In genomic region chr16:35678476-35678875, GRCm38 (mm10) we compare ENCODE assay signal across 24 mouse cellular contexts.
DNase-seq lines count a peak whose midpoint lies in the region; ATAC-seq and TF ChIP-seq lines count a peak whose summit lies in the region.
"Had no signal": no experiment of that assay in that cellular context is flagged by ENCODE, and none has a peak within 500 bp of the region (broad histone marks: within the 10 kb centered on the region; RNA-seq: fewer than 3 reads in every experiment).

No protein-coding gene starts in this region.

- TF ChIP-seq POLR2A in lung, adult 2 months (IDR thresholded peaks at IDR 0.05; ENCODE audit: borderline replicate concordance, extremely low read depth, low read depth, low read length), result no peak

- H3K4me3 ChIP-seq in lung, embryonic 14.5 days (ENCODE audit: low read depth, low read length), result no peak overlapping the region
- no peak overlapping the region for H3K4me3 ChIP-seq in midbrain, embryonic 14.5 days (replicated peaks; ENCODE audit: low read depth, low read length)
- no peak overlapping the region for H3K4me3 ChIP-seq in hindbrain, embryonic 12.5 days
- no peak overlapping the region for H3K4me3 ChIP-seq in lung, adult 2 months (replicated peaks; ENCODE audit: extremely low read depth, low read depth, low read length)
- H3K4me3 ChIP-seq: hindbrain, embryonic 15.5 days; intestine, embryonic 15.5 days; limb, embryonic 13.5 days; lung, embryonic 15.5 days; neural tube, embryonic 12.5 days had no signal

- peak; percentile 28 for DNase-seq in lung, embryonic 14.5 days
- DNase-seq in lung, postnatal 14 days, result no peak
- DNase-seq in R1 (ENCODE audit: low read depth, low spot score), result peak; percentile 89
- DNase-seq in embryo, embryonic 10.5 days (ENCODE audit: low spot score), result peak; percentile 18
- no peak for DNase-seq in midbrain, embryonic 14.5 days
- DNase-seq in lung, adult 2 months, result no peak
- no peak for DNase-seq in adrenal gland, adult (ENCODE audit: inconsistent age in 2 of 2, low spot score in 1 of 2)
- DNase-seq: adrenal gland, adult 2 months; B cell, adult 2 months; cerebellum, adult 9-11 months; gastrocnemius, postnatal 10 days; heart, adult 11 months; heart, postnatal 36 days; kidney, postnatal 36 days; layer of hippocampus, adult 9-11 months; right cerebral cortex, postnatal 25 days; thymus, postnatal 4 days had no signal

- WGBS in lung, embryonic 14.5 days, result 17% methylated on average over 3 of the region's 3 CpGs
- 30% methylated on average over 3 of the region's 3 CpGs for WGBS in midbrain, embryonic 14.5 days
- 44% methylated on average over 3 of the region's 3 CpGs for WGBS in hindbrain, embryonic 12.5 days
- WGBS in lung, adult 2 months, result 19% methylated on average over 3 of the region's 3 CpGs

- H3K27ac ChIP-seq in lung, embryonic 14.5 days (ENCODE audit: low read depth), result no peak overlapping the region
- H3K27ac ChIP-seq in midbrain, embryonic 14.5 days (replicated peaks; ENCODE audit: low read depth, low read length), result no peak overlapping the region
- no peak overlapping the region for H3K27ac ChIP-seq in hindbrain, embryonic 12.5 days
- H3K27ac ChIP-seq: hindbrain, embryonic 15.5 days; intestine, embryonic 15.5 days; limb, embryonic 13.5 days; lung, embryonic 15.5 days; neural tube, embryonic 12.5 days had no signal

- H3K27me3 ChIP-seq in lung, embryonic 14.5 days (ENCODE audit: insufficient read depth, low read length), result no peaks in the 10 kb centered on the region
- H3K27me3 ChIP-seq in midbrain, embryonic 14.5 days (ENCODE audit: control insufficient read depth, insufficient read depth, low read length), result no peaks in the 10 kb centered on the region
- H3K27me3 ChIP-seq in hindbrain, embryonic 12.5 days, result no peaks in the 10 kb centered on the region
- H3K27me3 ChIP-seq: hindbrain, embryonic 15.5 days; intestine, embryonic 15.5 days; limb, embryonic 13.5 days; lung, embryonic 15.5 days; neural tube, embryonic 12.5 days had no signal

- no peak overlapping the region for H3K4me2 ChIP-seq in lung, embryonic 14.5 days
- H3K4me2 ChIP-seq in midbrain, embryonic 14.5 days (ENCODE audit: low read length), result no peak overlapping the region
- H3K4me2 ChIP-seq in hindbrain, embryonic 12.5 days (replicated peaks), result no peak overlapping the region
- H3K4me2 ChIP-seq: hindbrain, embryonic 15.5 days; intestine, embryonic 15.5 days; limb, embryonic 13.5 days; lung, embryonic 15.5 days; midbrain, embryonic 11.5 days; neural tube, embryonic 12.5 days had no signal

- no peak for TF ChIP-seq CTCF in lung, embryonic 14.5 days (IDR thresholded peaks at IDR 0.05; ENCODE audit: low read depth)
- no peak for TF ChIP-seq CTCF in lung, adult 2 months (IDR thresholded peaks at IDR 0.05; ENCODE audit: insufficient read depth, low read length)

- H3K36me3 ChIP-seq in lung, embryonic 14.5 days (ENCODE audit: insufficient read depth), result no peaks in the 10 kb centered on the region
- no peaks in the 10 kb centered on the region for H3K36me3 ChIP-seq in midbrain, embryonic 14.5 days (ENCODE audit: control insufficient read depth, insufficient read depth, low read length)
- H3K36me3 ChIP-seq in hindbrain, embryonic 12.5 days, result no peaks in the 10 kb centered on the region
- H3K36me3 ChIP-seq: hindbrain, embryonic 15.5 days; intestine, embryonic 15.5 days; limb, embryonic 13.5 days; lung, embryonic 15.5 days; neural tube, embryonic 12.5 days had no signal

- ATAC-seq in lung, embryonic 14.5 days (ENCODE audit: insufficient read depth), result no peak
- no peak for ATAC-seq in midbrain, embryonic 14.5 days (ENCODE audit: low FRiP score, low TSS enrichment)
- no peak for ATAC-seq in hindbrain, embryonic 12.5 days (ENCODE audit: low FRiP score)
- ATAC-seq: intestine, embryonic 15.5 days had no signal

- no peaks in the 10 kb centered on the region for H3K9me3 ChIP-seq in lung, embryonic 14.5 days (ENCODE audit: low read depth, low read length)
- no peaks in the 10 kb centered on the region for H3K9me3 ChIP-seq in midbrain, embryonic 14.5 days (ENCODE audit: control insufficient read depth, low read length)
- H3K9me3 ChIP-seq in hindbrain, embryonic 12.5 days (replicated peaks), result no peaks in the 10 kb centered on the region
- H3K9me3 ChIP-seq: hindbrain, embryonic 15.5 days; intestine, embryonic 15.5 days; limb, embryonic 13.5 days; lung, embryonic 15.5 days; neural tube, embryonic 12.5 days had no signal

- no peak overlapping the region for H3K9ac ChIP-seq in lung, embryonic 14.5 days
- H3K9ac ChIP-seq in midbrain, embryonic 14.5 days (replicated peaks; ENCODE audit: low read length), result no peak overlapping the region
- H3K9ac ChIP-seq in hindbrain, embryonic 12.5 days, result no peak overlapping the region
- H3K9ac ChIP-seq: hindbrain, embryonic 15.5 days; intestine, embryonic 15.5 days; limb, embryonic 13.5 days; lung, embryonic 15.5 days; neural tube, embryonic 12.5 days had no signal

- H3K4me1 ChIP-seq in lung, embryonic 14.5 days (ENCODE audit: insufficient read depth), result no peaks in the 10 kb centered on the region
- peaks cover 9% of the 10 kb centered on the region for H3K4me1 ChIP-seq in midbrain, embryonic 14.5 days (ENCODE audit: control insufficient read depth, insufficient read depth, low read length)
- peaks cover 10% of the 10 kb centered on the region for H3K4me1 ChIP-seq in hindbrain, embryonic 12.5 days
- H3K4me1 ChIP-seq in lung, adult 2 months (ENCODE audit: control insufficient read depth, insufficient read depth, low read length), result no peaks in the 10 kb centered on the region
- H3K4me1 ChIP-seq: intestine, embryonic 15.5 days; lung, embryonic 15.5 days had no signal

Comparison
In these comparisons a context has a peak if more than half of its experiments do, and no peak if none do; other contexts are left out.
1. DNase-seq: peak in lung, embryonic 14.5 days (single experiment), R1 (single experiment) and embryo, embryonic 10.5 days (single experiment); none in lung, postnatal 14 days (single experiment), midbrain, embryonic 14.5 days (single experiment), lung, adult 2 months (single experiment) and adrenal gland, adult (0 of 2).